Mouse (Mus musculus) lung, postnatal 0 days (tissue): Measurements from ENCODE around the gene Pilrb1. TPM values are rescaled to one million over a fixed set of nuclear protein-coding genes. Genes with fewer than 3 reads are reported as not detected.

ENCODE experiments used
- ATAC-seq: fragments of 200-750 bp; cut with Nextera tagmentation; 2 replicates; pipeline ENCODE4 v1.8.0; 2017; ENCODE audit warnings: moderate library complexity
- DNase-seq: peaks from one replicate; pipeline ENCODE4 v3.0.0-alpha.2; 2016; ENCODE audit warnings: low spot score
- H3K27ac ChIP-seq: fragments of 300-500 bp; sonication (generic); 2 replicates; pipeline ENCODE4 v1.5.1; 2014; ENCODE audit warnings: antibody characterized with exemption, mild to moderate bottlenecking, low read length, mixed read lengths
- H3K27me3 ChIP-seq: fragments of 300-500 bp; sonication (generic); replicated peaks from 2 replicates; pipeline ENCODE4 v1.6.1; 2014; ENCODE audit warnings: low read length, mixed read lengths; ENCODE audit not compliant: insufficient read depth
- H3K36me3 ChIP-seq: fragments of 300-500 bp; sonication (generic); 2 replicates; pipeline ENCODE4 v1.6.1; 2014; ENCODE audit warnings: low read length, mixed read lengths; ENCODE audit not compliant: insufficient read depth
- H3K4me1 ChIP-seq: fragments of 300-500 bp; sonication (generic); 2 replicates; pipeline ENCODE4 v1.6.1; 2014; ENCODE audit warnings: antibody characterized with exemption, low read depth, low read length, mixed read lengths; ENCODE audit not compliant: insufficient read depth
- H3K4me2 ChIP-seq: fragments of 300-500 bp; sonication (generic); replicated peaks from 2 replicates; pipeline ENCODE4 v1.6.1; 2014; ENCODE audit warnings: low read depth, mild to moderate bottlenecking, low read length, moderate library complexity, mixed read lengths
- H3K4me3 ChIP-seq: fragments of 300-500 bp; sonication (generic); 2 replicates; pipeline ENCODE4 v1.5.1; 2014; ENCODE audit warnings: low read depth, low read length
- H3K9ac ChIP-seq: fragments of 300-500 bp; sonication (generic); replicated peaks from 2 replicates; pipeline ENCODE4 v1.6.1; 2014; ENCODE audit warnings: low read depth, mild to moderate bottlenecking
- H3K9me3 ChIP-seq: fragments of 300-500 bp; sonication (generic); 2 replicates; pipeline ENCODE4 v1.6.1; 2016; ENCODE audit warnings: low read length, mixed read lengths
- CTCF ChIP-seq: IDR thresholded peaks from 2 replicates; pipeline ENCODE4 v1.5.1; 2016; ENCODE audit warnings: antibody characterized with exemption, mild to moderate bottlenecking
- EP300 ChIP-seq: IDR thresholded peaks from 2 replicates; pipeline ENCODE4 v1.6.1; 2016; ENCODE audit warnings: antibody characterized with exemption, mild to moderate bottlenecking, control low read depth
- WGBS: fragments of 180-500 bp; shearing (Covaris S2); extraction: QIAGEN DNeasy Blood & Tissue Kit; methylation state at CpG from one replicate; pipeline ENCODE4 v1.1.7; 2014; 5-methylcytosine and 5-hydroxymethylcytosine counted together
- polyA plus RNA-seq: library from polyadenylated mRNA; unstranded; fragments of >200 nt; fragmentation: Nextera tagmentation; extraction: Ambion mirVana; gene quantifications from 2 replicates; pipeline ENCODE4 v1.2.1, GENCODE M21; 2015

The Pilrb1 gene
- polyA plus RNA-seq, 1 experiment from 2014 or later = 4.7 TPM

- H3K4me3 ChIP-seq = no peak overlapping the region
- no peak overlapping the region for H3K9ac ChIP-seq
- H3K27ac ChIP-seq = no peak overlapping the region
- H3K4me1 ChIP-seq = no peaks in the 10 kb centered on the region
- DNase-seq (no peak), ATAC-seq (no peak)
- no peaks in the 10 kb centered on the region for H3K36me3 ChIP-seq
- no peak overlapping the region for H3K4me2 ChIP-seq
- no peak for TF ChIP-seq EP300
- TF ChIP-seq CTCF = no peak
- H3K27me3 ChIP-seq = no peaks in the 10 kb centered on the region
- 62% methylated on average over 7 of the region's 7 CpGs for WGBS
- H3K9me3 ChIP-seq = no peaks in the 10 kb centered on the region
These were observed 27.7 kb downstream of the Pilrb1 start for GRCm38 (mm10) chr5:137830238-137830637.

- no peak overlapping the region for H3K27ac ChIP-seq
- no peaks in the 10 kb centered on the region for H3K27me3 ChIP-seq
- DNase-seq (peak; percentile 43), ATAC-seq (no peak)
- no peak for TF ChIP-seq CTCF
- no peak for TF ChIP-seq EP300
- no peak overlapping the region for H3K9ac ChIP-seq
- no peak overlapping the region for H3K4me2 ChIP-seq
- no peaks in the 10 kb centered on the region for H3K4me1 ChIP-seq
- no peaks in the 10 kb centered on the region for H3K9me3 ChIP-seq
- no peaks in the 10 kb centered on the region for H3K36me3 ChIP-seq
- no peak overlapping the region for H3K4me3 ChIP-seq
- WGBS = 83% methylated on average over 6 of the region's 6 CpGs
These were observed 29.2 kb downstream of the Pilrb1 start for GRCm38 (mm10) chr5:137828694-137829093.

GRCm38 (mm10) chr5:137826421-137826820, 31.5 kb downstream of the Pilrb1 start:
- ATAC-seq (no peak), DNase-seq (no peak)
- no peaks in the 10 kb centered on the region for H3K9me3 ChIP-seq
- no peak overlapping the region for H3K9ac ChIP-seq
- H3K27me3 ChIP-seq = no peaks in the 10 kb centered on the region
- no peak overlapping the region for H3K4me2 ChIP-seq
- no peaks in the 10 kb centered on the region for H3K36me3 ChIP-seq
- H3K4me1 ChIP-seq = no peaks in the 10 kb centered on the region
- no peak overlapping the region for H3K4me3 ChIP-seq
- no peak overlapping the region for H3K27ac ChIP-seq
- TF ChIP-seq CTCF = no peak
- TF ChIP-seq EP300 = no peak
- WGBS = 50% methylated on average over 7 of the region's 7 CpGs

GRCm38 (mm10) chr5:137825971-137826370, 31.9 kb downstream of the Pilrb1 start:
- WGBS = 71% methylated on average over 2 of the region's 2 CpGs
- H3K9me3 ChIP-seq = no peaks in the 10 kb centered on the region
- no peak overlapping the region for H3K9ac ChIP-seq
- no peak for ATAC-seq
- H3K27me3 ChIP-seq = no peaks in the 10 kb centered on the region
- no peak overlapping the region for H3K27ac ChIP-seq
- no peak for DNase-seq
- no peak overlapping the region for H3K4me2 ChIP-seq
- TF ChIP-seq EP300 = no peak
- no peak for TF ChIP-seq CTCF
- H3K4me1 ChIP-seq = no peaks in the 10 kb centered on the region
- no peaks in the 10 kb centered on the region for H3K36me3 ChIP-seq
- no peak overlapping the region for H3K4me3 ChIP-seq

- Histone ChIP-seq H3K9ac (no peak overlapping the region), H3K27ac (no peak overlapping the region), H3K4me2 (no peak overlapping the region), H3K27me3 (no peaks in the 10 kb centered on the region), H3K4me3 (no peak overlapping the region), H3K9me3 (no peaks in the 10 kb centered on the region), H3K36me3 (no peaks in the 10 kb centered on the region), H3K4me1 (no peaks in the 10 kb centered on the region)
- WGBS = 87% methylated on average over 3 of the region's 3 CpGs
- DNase-seq = no peak
- ATAC-seq = no peak
- TF ChIP-seq EP300 = no peak
- TF ChIP-seq CTCF = no peak
These were observed 32.9 kb downstream of the Pilrb1 start for GRCm38 (mm10) chr5:137825030-137825429.

- Histone ChIP-seq H3K4me3 (no peak overlapping the region), H3K36me3 (no peaks in the 10 kb centered on the region), H3K27me3 (no peaks in the 10 kb centered on the region), H3K4me2 (no peak overlapping the region), H3K9me3 (no peaks in the 10 kb centered on the region), H3K9ac (no peak overlapping the region), H3K27ac (no peak overlapping the region), H3K4me1 (no peaks in the 10 kb centered on the region)
- no peak for ATAC-seq
- WGBS = 87% methylated on average over 6 of the region's 6 CpGs
- TF ChIP-seq CTCF = no peak
- TF ChIP-seq EP300 = no peak
- no peak for DNase-seq
These were observed 34.4 kb downstream of the Pilrb1 start for GRCm38 (mm10) chr5:137823455-137824045.

GRCm38 (mm10) chr5:137822602-137823001, 35.3 kb downstream of the Pilrb1 start:
- no peaks in the 10 kb centered on the region for H3K36me3 ChIP-seq
- no peak overlapping the region for H3K4me2 ChIP-seq
- no peak for TF ChIP-seq CTCF
- TF ChIP-seq EP300 = no peak
- H3K9ac ChIP-seq = no peak overlapping the region
- 82% methylated on average over 1 of the region's 1 CpGs for WGBS
- no peaks in the 10 kb centered on the region; the same call in 1 of the 2 replicates for H3K4me1 ChIP-seq
- DNase-seq (no peak), ATAC-seq (no peak)
- no peaks in the 10 kb centered on the region for H3K9me3 ChIP-seq
- no peak overlapping the region for H3K27ac ChIP-seq
- no peak overlapping the region for H3K4me3 ChIP-seq
- no peaks in the 10 kb centered on the region for H3K27me3 ChIP-seq
